Mouse (Mus musculus): ENCODE measurements around the gene Lrrc58. TPM values are rescaled to one million over a fixed set of nuclear protein-coding genes. Genes with fewer than 3 reads are reported as not detected.

Lrrc58 gene
- polyA plus RNA-seq, 1 experiment = 32.8 TPM

GRCm38 (mm10) chr16:37843740-37844139 is 24.4 kb upstream of the Lrrc58 start:
- Histone ChIP-seq H3K4me3 (replicated peaks; ENCODE audit: insufficient read depth, low read depth, low read length) (no peak overlapping the region), H3K27ac (ENCODE audit: insufficient read depth, low read length) (no peak overlapping the region), H3K4me1 (ENCODE audit: control insufficient read depth, insufficient read depth, low read length) (no peaks in the 10 kb centered on the region), H3K27me3 (ENCODE audit: control insufficient read depth, insufficient read depth, low read length) (no peaks in the 10 kb centered on the region)
- 89% methylated on average over 12 of the region's 12 CpGs for WGBS
- TF ChIP-seq POLR2A (IDR thresholded peaks at IDR 0.05; ENCODE audit: borderline replicate concordance, insufficient read depth, low read length) (no peak), CTCF (IDR thresholded peaks at IDR 0.05; ENCODE audit: borderline replicate concordance, insufficient read depth, low read depth, low read length) (no peak)
- no peak for DNase-seq

GRCm38 (mm10) chr16:37845202-37845925 is 22.8 kb upstream of the Lrrc58 start:
- 84% methylated on average over 7 of the region's 7 CpGs for WGBS
- H3K4me1 ChIP-seq (ENCODE audit: control insufficient read depth, insufficient read depth, low read length) = no peaks in the 10 kb centered on the region
- H3K27ac ChIP-seq (ENCODE audit: insufficient read depth, low read length) = no peak overlapping the region
- H3K27me3 ChIP-seq (ENCODE audit: control insufficient read depth, insufficient read depth, low read length) = no peaks in the 10 kb centered on the region
- TF ChIP-seq CTCF (IDR thresholded peaks at IDR 0.05; ENCODE audit: borderline replicate concordance, insufficient read depth, low read depth, low read length) (no peak), POLR2A (IDR thresholded peaks at IDR 0.05; ENCODE audit: borderline replicate concordance, insufficient read depth, low read length) (no peak)
- no peak overlapping the region for H3K4me3 ChIP-seq (replicated peaks; ENCODE audit: insufficient read depth, low read depth, low read length)
- DNase-seq = no peak

- Histone ChIP-seq H3K27ac (ENCODE audit: insufficient read depth, low read length) (no peak overlapping the region), H3K4me1 (ENCODE audit: control insufficient read depth, insufficient read depth, low read length) (no peaks in the 10 kb centered on the region), H3K27me3 (ENCODE audit: control insufficient read depth, insufficient read depth, low read length) (no peaks in the 10 kb centered on the region), H3K4me3 (replicated peaks; ENCODE audit: insufficient read depth, low read depth, low read length) (no peak overlapping the region)
- TF ChIP-seq CTCF (IDR thresholded peaks at IDR 0.05; ENCODE audit: borderline replicate concordance, insufficient read depth, low read depth, low read length) = no peak
- no peak for TF ChIP-seq POLR2A (IDR thresholded peaks at IDR 0.05; ENCODE audit: borderline replicate concordance, insufficient read depth, low read length)
- no peak for DNase-seq
- 93% methylated on average over 3 of the region's 3 CpGs for WGBS
These were observed 21.1 kb upstream of the Lrrc58 start for GRCm38 (mm10) chr16:37847081-37847480.

GRCm38 (mm10) chr16:37851366-37851765 is 16.8 kb upstream of the Lrrc58 start:
- H3K4me1 ChIP-seq (ENCODE audit: control insufficient read depth, insufficient read depth, low read length) = peaks cover 3% of the 10 kb centered on the region; the same call in 1 of the 2 replicates
- TF ChIP-seq POLR2A (IDR thresholded peaks at IDR 0.05; ENCODE audit: borderline replicate concordance, insufficient read depth, low read length) (no peak), CTCF (IDR thresholded peaks at IDR 0.05; ENCODE audit: borderline replicate concordance, insufficient read depth, low read depth, low read length) (no peak)

GRCm38 (mm10) chr16:37853279-37853678 is 14.9 kb upstream of the Lrrc58 start:
- H3K27ac ChIP-seq (ENCODE audit: insufficient read depth, low read length) = no peak overlapping the region
- no peak overlapping the region for H3K4me3 ChIP-seq (replicated peaks; ENCODE audit: insufficient read depth, low read depth, low read length)
- no peak for DNase-seq
- 21% methylated on average over 9 of the region's 9 CpGs for WGBS
- peaks cover 3% of the 10 kb centered on the region; the same call in 1 of the 2 replicates for H3K4me1 ChIP-seq (ENCODE audit: control insufficient read depth, insufficient read depth, low read length)
- H3K27me3 ChIP-seq (ENCODE audit: control insufficient read depth, insufficient read depth, low read length) = no peaks in the 10 kb centered on the region
- TF ChIP-seq POLR2A (IDR thresholded peaks at IDR 0.05; ENCODE audit: borderline replicate concordance, insufficient read depth, low read length) = no peak
- no peak for TF ChIP-seq CTCF (IDR thresholded peaks at IDR 0.05; ENCODE audit: borderline replicate concordance, insufficient read depth, low read depth, low read length)

More at GRCm38 (mm10) chr16:37851366-37851765, 16.8 kb upstream of the Lrrc58 start:
- no peak overlapping the region for H3K4me3 ChIP-seq (replicated peaks; ENCODE audit: insufficient read depth, low read depth, low read length)
- no peak overlapping the region for H3K27ac ChIP-seq (ENCODE audit: insufficient read depth, low read length)
- H3K27me3 ChIP-seq (ENCODE audit: control insufficient read depth, insufficient read depth, low read length) = no peaks in the 10 kb centered on the region
- no peak for DNase-seq
- 74% methylated on average over 5 of the region's 5 CpGs for WGBS

- H3K27ac ChIP-seq (ENCODE audit: insufficient read depth, low read length) = no peak overlapping the region
- no peak overlapping the region for H3K4me3 ChIP-seq (replicated peaks; ENCODE audit: insufficient read depth, low read depth, low read length)
- DNase-seq = no peak
- WGBS = 86% methylated on average over 14 of the region's 14 CpGs
- H3K4me1 ChIP-seq (ENCODE audit: control insufficient read depth, insufficient read depth, low read length) = peaks cover 3% of the 10 kb centered on the region; the same call in 1 of the 2 replicates
- TF ChIP-seq POLR2A (IDR thresholded peaks at IDR 0.05; ENCODE audit: borderline replicate concordance, insufficient read depth, low read length) = no peak
- TF ChIP-seq CTCF (IDR thresholded peaks at IDR 0.05; ENCODE audit: borderline replicate concordance, insufficient read depth, low read depth, low read length) = no peak
- no peaks in the 10 kb centered on the region for H3K27me3 ChIP-seq (ENCODE audit: control insufficient read depth, insufficient read depth, low read length)
These were observed 14.1 kb upstream of the Lrrc58 start for GRCm38 (mm10) chr16:37854054-37854453.

GRCm38 (mm10) chr16:37854593-37854992 is 13.6 kb upstream of the Lrrc58 start:
- DNase-seq = no peak
- Histone ChIP-seq H3K4me3 (replicated peaks; ENCODE audit: insufficient read depth, low read depth, low read length) (no peak overlapping the region), H3K27me3 (ENCODE audit: control insufficient read depth, insufficient read depth, low read length) (no peaks in the 10 kb centered on the region), H3K27ac (ENCODE audit: insufficient read depth, low read length) (no peak overlapping the region), H3K4me1 (ENCODE audit: control insufficient read depth, insufficient read depth, low read length) (peaks cover 3% of the 10 kb centered on the region; the same call in 1 of the 2 replicates)
- WGBS = 93% methylated on average over 5 of the region's 5 CpGs
- TF ChIP-seq CTCF (IDR thresholded peaks at IDR 0.05; ENCODE audit: borderline replicate concordance, insufficient read depth, low read depth, low read length) (no peak), POLR2A (IDR thresholded peaks at IDR 0.05; ENCODE audit: borderline replicate concordance, insufficient read depth, low read length) (no peak)

GRCm38 (mm10) chr16:37855583-37855982 is 12.6 kb upstream of the Lrrc58 start:
- no peaks in the 10 kb centered on the region for H3K27me3 ChIP-seq (ENCODE audit: control insufficient read depth, insufficient read depth, low read length)
- H3K4me3 ChIP-seq (replicated peaks; ENCODE audit: insufficient read depth, low read depth, low read length) = no peak overlapping the region
- WGBS = 93% methylated on average over 8 of the region's 8 CpGs
- peaks cover 3% of the 10 kb centered on the region; the same call in 1 of the 2 replicates for H3K4me1 ChIP-seq (ENCODE audit: control insufficient read depth, insufficient read depth, low read length)
- no peak overlapping the region for H3K27ac ChIP-seq (ENCODE audit: insufficient read depth, low read length)
- no peak for DNase-seq
- no peak for TF ChIP-seq POLR2A (IDR thresholded peaks at IDR 0.05; ENCODE audit: borderline replicate concordance, insufficient read depth, low read length)
- no peak for TF ChIP-seq CTCF (IDR thresholded peaks at IDR 0.05; ENCODE audit: borderline replicate concordance, insufficient read depth, low read depth, low read length)
